Mouse (Mus musculus): ENCODE results near the gene Safb2. TPM values are rescaled to one million over a fixed set of nuclear protein-coding genes. Genes with fewer than 3 reads are reported as not detected.

Gene Safb2
- polyA plus RNA-seq, 1 experiment from 2014 or later, result 23.1 TPM

DNA sequence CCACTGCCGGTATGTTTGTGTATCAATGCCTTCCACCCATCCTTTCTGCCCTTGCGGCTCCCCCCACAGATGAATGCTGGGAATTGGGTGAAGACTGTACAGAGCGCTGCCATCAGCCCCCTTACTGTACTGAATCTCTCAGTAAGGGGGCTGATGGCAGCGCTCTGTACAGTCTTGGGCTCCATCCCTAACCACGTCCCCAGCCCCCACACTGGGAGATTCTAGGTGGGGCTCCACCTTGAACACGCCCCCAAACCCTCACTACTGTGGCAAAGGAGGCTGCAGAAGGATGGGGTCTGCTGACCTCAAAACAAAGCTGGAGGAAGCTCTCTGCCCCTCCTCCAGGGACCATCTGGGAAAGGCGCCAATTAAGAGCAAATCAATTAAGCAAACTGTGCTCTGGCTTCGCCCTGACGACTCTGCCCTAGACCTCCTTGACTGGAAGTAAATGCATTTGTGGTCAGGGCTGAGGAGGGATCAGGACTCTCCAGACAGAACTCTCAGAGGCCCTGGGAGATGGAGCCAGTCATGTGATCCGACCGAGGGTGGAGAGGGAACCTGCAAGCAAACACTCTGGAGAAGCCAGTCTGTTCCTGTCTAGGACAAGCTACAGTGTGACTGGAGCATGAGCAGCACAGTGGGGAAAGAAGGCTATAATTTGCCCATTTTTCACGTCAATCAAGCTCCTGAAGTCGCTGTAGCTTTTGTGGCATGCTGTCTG is 68.5 kb downstream of the Safb2 start:
- DNase-seq, result peak; percentile 55
- ATAC-seq, result peak; percentile 23; the same call in 1 of the 2 replicates
- TF ChIP-seq EP300 (IDR thresholded peaks at IDR 0.05; ENCODE audit: low read depth) (no peak), CTCF (IDR thresholded peaks at IDR 0.05; ENCODE audit: low read depth) (no peak)
- Histone ChIP-seq H3K4me3 (ENCODE audit: low read depth, low read length) (no peak overlapping the region), H3K4me1 (ENCODE audit: insufficient read depth) (peaks cover 4% of the 10 kb centered on the region; the same call in 1 of the 2 replicates), H3K9me3 (ENCODE audit: low read length) (no peaks in the 10 kb centered on the region), H3K9ac (replicated peaks) (no peak overlapping the region), H3K27me3 (ENCODE audit: insufficient read depth, low read length) (peaks cover 35% of the 10 kb centered on the region), H3K36me3 (replicated peaks; ENCODE audit: insufficient read depth, low read length) (no peaks in the 10 kb centered on the region), H3K27ac (ENCODE audit: low read depth) (no peak overlapping the region), H3K4me2 (ENCODE audit: low read depth, low read length) (no peak overlapping the region)
- 19% methylated on average over 13 of the region's 13 CpGs for WGBS (ENCODE audit: insufficient replicate concordance)

DNA sequence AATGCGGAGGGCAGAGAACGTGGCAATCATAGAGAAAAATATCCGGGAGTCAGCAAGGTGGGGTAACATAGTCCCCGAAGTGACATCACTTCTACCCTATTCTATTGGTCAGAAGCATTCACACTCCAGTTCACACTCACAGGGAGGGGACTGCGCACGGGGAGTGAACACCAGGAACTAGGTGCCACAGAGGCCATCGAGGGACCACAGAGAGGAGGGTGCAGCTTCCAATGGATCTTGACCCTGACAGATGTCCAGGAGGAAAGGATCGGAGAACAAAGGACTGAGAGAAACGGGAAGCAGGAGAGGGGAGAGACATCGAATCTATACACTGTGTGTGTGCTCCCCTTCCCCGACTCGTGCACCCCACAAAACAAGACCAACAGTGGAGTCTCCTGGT is 69.5 kb downstream of the Safb2 start:
- Histone ChIP-seq H3K4me1 (ENCODE audit: insufficient read depth) (peaks cover 4% of the 10 kb centered on the region; the same call in 1 of the 2 replicates), H3K4me2 (ENCODE audit: low read depth, low read length) (no peak overlapping the region), H3K27me3 (ENCODE audit: insufficient read depth, low read length) (peaks cover 44% of the 10 kb centered on the region), H3K4me3 (ENCODE audit: low read depth, low read length) (no peak overlapping the region), H3K36me3 (replicated peaks; ENCODE audit: insufficient read depth, low read length) (no peaks in the 10 kb centered on the region), H3K9me3 (ENCODE audit: low read length) (no peaks in the 10 kb centered on the region), H3K9ac (replicated peaks) (no peak overlapping the region), H3K27ac (ENCODE audit: low read depth) (no peak overlapping the region)
- WGBS (ENCODE audit: insufficient replicate concordance), result 47% methylated on average over 12 of the region's 12 CpGs
- DNase-seq (no peak), ATAC-seq (no peak)
- no peak for TF ChIP-seq CTCF (IDR thresholded peaks at IDR 0.05; ENCODE audit: low read depth)
- no peak for TF ChIP-seq EP300 (IDR thresholded peaks at IDR 0.05; ENCODE audit: low read depth)

DNA sequence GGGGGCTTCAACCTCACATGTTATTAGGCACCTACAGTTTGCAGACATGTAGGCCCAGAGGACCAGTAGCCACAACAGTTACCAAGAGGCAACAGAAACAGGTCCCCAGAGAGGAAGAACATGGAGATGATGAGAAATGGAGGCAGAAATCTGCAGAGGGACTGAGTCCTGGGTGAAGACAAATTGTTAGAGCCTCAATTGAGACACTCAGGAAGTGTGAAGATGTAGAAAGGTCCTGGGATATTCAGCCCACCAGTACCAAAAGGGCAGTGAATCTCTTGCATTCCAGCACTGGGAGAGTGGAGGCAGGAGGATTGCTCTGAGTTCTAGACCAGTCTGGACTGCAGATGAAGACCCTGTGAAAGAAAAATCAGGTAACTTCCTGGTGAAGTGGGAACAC is 70.1 kb downstream of the Safb2 start:
- Histone ChIP-seq H3K9ac (replicated peaks) (no peak overlapping the region), H3K4me3 (ENCODE audit: low read depth, low read length) (no peak overlapping the region), H3K27me3 (ENCODE audit: insufficient read depth, low read length) (peaks cover 50% of the 10 kb centered on the region), H3K36me3 (replicated peaks; ENCODE audit: insufficient read depth, low read length) (no peaks in the 10 kb centered on the region), H3K4me2 (ENCODE audit: low read depth, low read length) (no peak overlapping the region), H3K4me1 (ENCODE audit: insufficient read depth) (peaks cover 4% of the 10 kb centered on the region; the same call in 1 of the 2 replicates), H3K9me3 (ENCODE audit: low read length) (no peaks in the 10 kb centered on the region), H3K27ac (ENCODE audit: low read depth) (no peak overlapping the region)
- no peak for TF ChIP-seq CTCF (IDR thresholded peaks at IDR 0.05; ENCODE audit: low read depth)
- no peak for TF ChIP-seq EP300 (IDR thresholded peaks at IDR 0.05; ENCODE audit: low read depth)
- ATAC-seq (no peak), DNase-seq (no peak)

DNA sequence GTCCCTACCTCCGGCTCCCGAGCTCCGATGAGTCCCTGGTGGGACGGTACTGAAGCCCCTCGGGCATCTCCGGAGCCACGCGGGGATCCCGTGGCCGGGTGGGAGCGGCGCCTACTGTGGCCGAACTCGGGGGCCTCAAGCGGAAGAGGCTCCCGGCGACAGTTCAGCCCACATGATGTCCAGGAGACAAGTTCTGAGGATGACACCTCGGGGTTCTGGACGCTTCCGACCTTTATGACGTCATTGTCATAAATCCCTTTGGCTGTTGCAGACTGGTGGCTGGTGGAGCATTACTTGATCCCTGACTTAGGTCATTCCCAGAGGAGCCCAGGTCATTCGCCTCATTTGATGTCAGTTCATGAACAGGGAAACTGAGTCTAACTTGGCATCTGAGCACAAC is 72.1 kb downstream of the Safb2 start, which contains the start of gene Znrf4:
TSS of gene Znrf4 (minus strand) at position 122 of the 400 bp plus-strand sequence.
- H3K27ac ChIP-seq (ENCODE audit: low read depth), result no peak within 1 kb of the TSS
- no peaks in the 10 kb centered on the region for H3K36me3 ChIP-seq (replicated peaks; ENCODE audit: insufficient read depth, low read length)
- 64% methylated on average over 22 of the region's 22 CpGs for WGBS (ENCODE audit: insufficient replicate concordance)
- H3K4me3 ChIP-seq (ENCODE audit: low read depth, low read length), result no peak within 1 kb of the TSS
- DNase-seq (no peak), ATAC-seq (no peak)
- H3K4me1 ChIP-seq (ENCODE audit: insufficient read depth), result peaks cover 8% of the 10 kb centered on the region; the same call in 1 of the 2 replicates
- H3K4me2 ChIP-seq (ENCODE audit: low read depth, low read length), result no peak within 1 kb of the TSS
- TF ChIP-seq CTCF (IDR thresholded peaks at IDR 0.05; ENCODE audit: low read depth) (no peak), EP300 (IDR thresholded peaks at IDR 0.05; ENCODE audit: low read depth) (no peak)
- H3K27me3 ChIP-seq (ENCODE audit: insufficient read depth, low read length), result peaks cover 57% of the 10 kb centered on the region
- H3K9me3 ChIP-seq (ENCODE audit: low read length), result no peaks in the 10 kb centered on the region
- no peak within 1 kb of the TSS for H3K9ac ChIP-seq (replicated peaks)

DNA sequence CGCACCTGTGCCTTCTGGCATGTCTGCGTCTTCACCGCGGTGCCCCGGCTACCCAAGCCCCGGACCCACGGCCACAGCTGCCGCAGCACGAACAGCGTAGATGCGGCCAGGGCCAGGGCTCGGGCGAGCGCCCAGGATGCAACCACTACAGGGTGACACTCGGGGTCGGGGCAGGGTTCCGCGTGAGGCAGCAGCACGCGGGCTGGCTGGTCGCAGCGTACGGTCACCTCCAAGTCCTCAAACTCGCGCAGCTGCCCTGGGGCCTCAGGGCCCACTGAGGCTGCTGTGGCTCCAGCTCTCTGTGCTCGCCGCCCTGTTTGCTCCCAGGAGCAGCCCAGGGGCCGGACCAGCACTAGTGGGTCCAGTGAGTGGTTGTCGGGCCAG is 72.7 kb downstream of the Safb2 start:
- no peaks in the 10 kb centered on the region for H3K36me3 ChIP-seq (replicated peaks; ENCODE audit: insufficient read depth, low read length)
- WGBS (ENCODE audit: insufficient replicate concordance), result 21% methylated on average over 29 of the region's 29 CpGs
- ATAC-seq, result no peak
- H3K9me3 ChIP-seq (ENCODE audit: low read length), result no peaks in the 10 kb centered on the region
- no peak overlapping the region for H3K9ac ChIP-seq (replicated peaks)
- TF ChIP-seq CTCF (IDR thresholded peaks at IDR 0.05; ENCODE audit: low read depth), result no peak
- TF ChIP-seq EP300 (IDR thresholded peaks at IDR 0.05; ENCODE audit: low read depth), result no peak
- H3K27me3 ChIP-seq (ENCODE audit: insufficient read depth, low read length), result peaks cover 57% of the 10 kb centered on the region
- no peak for DNase-seq
- peaks cover 10% of the 10 kb centered on the region; the same call in 1 of the 2 replicates for H3K4me1 ChIP-seq (ENCODE audit: insufficient read depth)
- H3K4me3 ChIP-seq (ENCODE audit: low read depth, low read length), result no peak overlapping the region
- no peak overlapping the region for H3K27ac ChIP-seq (ENCODE audit: low read depth)
- no peak overlapping the region for H3K4me2 ChIP-seq (ENCODE audit: low read depth, low read length)

DNA sequence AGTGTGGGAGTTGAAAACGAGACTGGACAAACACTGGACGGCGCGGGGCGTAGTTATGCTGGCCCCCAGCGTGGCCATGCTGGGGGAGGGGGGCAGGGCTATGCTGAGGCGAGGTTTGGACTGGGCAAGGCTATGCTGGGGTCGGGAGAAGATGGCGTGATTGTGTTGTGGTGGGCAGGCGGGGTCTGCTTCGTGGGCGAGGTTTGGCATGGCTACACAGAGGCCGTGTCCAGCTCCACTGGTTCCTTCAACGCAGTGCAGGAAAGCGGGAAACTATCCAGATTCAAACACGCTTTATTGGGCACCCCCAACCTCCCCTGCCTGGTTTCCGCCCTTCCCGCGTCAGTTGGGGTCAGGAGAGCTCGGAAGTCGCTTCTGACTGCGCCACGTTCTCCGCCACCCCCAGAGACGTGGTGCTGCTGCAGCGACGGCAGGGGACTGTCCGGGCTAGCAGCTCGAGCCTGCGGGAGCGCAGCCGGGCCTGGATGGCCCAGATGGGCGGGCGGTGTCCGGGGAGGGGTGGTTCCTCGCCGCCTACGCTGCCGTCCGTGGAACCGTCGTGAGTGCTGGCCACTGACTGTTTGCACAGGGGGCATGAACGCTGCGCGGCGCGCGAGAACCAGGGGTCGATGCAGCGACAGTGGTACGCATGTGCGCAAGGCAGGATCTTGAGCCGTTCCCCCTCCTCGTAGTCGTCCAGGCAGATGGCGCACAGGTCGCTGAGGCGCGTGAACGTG is 73.2 kb downstream of the Safb2 start:
- Histone ChIP-seq H3K4me1 (ENCODE audit: insufficient read depth) (peaks cover 10% of the 10 kb centered on the region; the same call in 1 of the 2 replicates), H3K4me3 (ENCODE audit: low read depth, low read length) (no peak overlapping the region), H3K9me3 (ENCODE audit: low read length) (no peaks in the 10 kb centered on the region), H3K36me3 (replicated peaks; ENCODE audit: insufficient read depth, low read length) (no peaks in the 10 kb centered on the region), H3K9ac (replicated peaks) (no peak overlapping the region), H3K27me3 (ENCODE audit: insufficient read depth, low read length) (peaks cover 57% of the 10 kb centered on the region), H3K4me2 (ENCODE audit: low read depth, low read length) (no peak overlapping the region), H3K27ac (ENCODE audit: low read depth) (no peak overlapping the region)
- no peak for DNase-seq
- no peak for ATAC-seq
- TF ChIP-seq CTCF (IDR thresholded peaks at IDR 0.05; ENCODE audit: low read depth) (no peak), EP300 (IDR thresholded peaks at IDR 0.05; ENCODE audit: low read depth) (no peak)
- 6% methylated on average over 56 of the region's 60 CpGs for WGBS (ENCODE audit: insufficient replicate concordance)

Other genes with a start within 250 kb of the Safb2 start
- gene Ptprs, start 108.1 kb downstream of the Safb2 start, polyA plus RNA-seq (2015; fragmentation: Nextera tagmentation; extraction: Ambion mirVana), result 3.4 TPM in 2 replicates
- gene Znrf4, start 72.2 kb downstream of the Safb2 start, polyA plus RNA-seq (2015; fragmentation: Nextera tagmentation; extraction: Ambion mirVana), result not detected in 2 replicates
- gene Gm20219, start 30.2 kb downstream of the Safb2 start, polyA plus RNA-seq (2015; fragmentation: Nextera tagmentation; extraction: Ambion mirVana), result 0.08 TPM in 2 replicates
- 27.0 and 28.4 TPM in 2 replicates for gene Safb, start 240 bp upstream of the Safb2 start, polyA plus RNA-seq (2015; fragmentation: Nextera tagmentation; extraction: Ambion mirVana)
- 259 and 260 TPM in 2 replicates for gene 2410015M20Rik, start 25.2 kb upstream of the Safb2 start, polyA plus RNA-seq (2015; fragmentation: Nextera tagmentation; extraction: Ambion mirVana)
- 1,436 and 1,479 TPM in 2 replicates for gene Rpl36, start 28.8 kb upstream of the Safb2 start, polyA plus RNA-seq (2015; fragmentation: Nextera tagmentation; extraction: Ambion mirVana)
- 29.8 and 31.9 TPM in 2 replicates for gene Lonp1, start 42.3 kb upstream of the Safb2 start, polyA plus RNA-seq (2015; fragmentation: Nextera tagmentation; extraction: Ambion mirVana)
- 0.33 and 0.60 TPM in 2 replicates for gene Catsperd, start 43.6 kb upstream of the Safb2 start, polyA plus RNA-seq (2015; fragmentation: Nextera tagmentation; extraction: Ambion mirVana)
- gene Ranbp3, start 88.7 kb upstream of the Safb2 start, polyA plus RNA-seq (2015; fragmentation: Nextera tagmentation; extraction: Ambion mirVana), result 19.6 and 21.8 TPM in 2 replicates
- 281 and 298 TPM in 2 replicates for gene Ndufa11, start 133.2 kb upstream of the Safb2 start, polyA plus RNA-seq (2015; fragmentation: Nextera tagmentation; extraction: Ambion mirVana)
- 3.3 and 4.1 TPM in 2 replicates for gene Vmac, start 133.4 kb upstream of the Safb2 start, polyA plus RNA-seq (2015; fragmentation: Nextera tagmentation; extraction: Ambion mirVana)
- gene Nrtn, start 172.9 kb upstream of the Safb2 start, polyA plus RNA-seq (2015; fragmentation: Nextera tagmentation; extraction: Ambion mirVana), result 1.2 and 2.2 TPM in 2 replicates
- 9.1 TPM in 2 replicates for gene Dus3l, start 180.2 kb upstream of the Safb2 start, polyA plus RNA-seq (2015; fragmentation: Nextera tagmentation; extraction: Ambion mirVana)
- 0.20 and 0.23 TPM in 2 replicates for gene Prr22, start 185.7 kb upstream of the Safb2 start, polyA plus RNA-seq (2015; fragmentation: Nextera tagmentation; extraction: Ambion mirVana)
- gene Rfx2, start 246.4 kb upstream of the Safb2 start, polyA plus RNA-seq (2015; fragmentation: Nextera tagmentation; extraction: Ambion mirVana), result 3.1 and 3.6 TPM in 2 replicates

Data from liver, postnatal 0 days (tissue).